Mouse (Mus musculus): ENCODE data around the gene Mmel1.

The Mmel1 gene

DNA sequence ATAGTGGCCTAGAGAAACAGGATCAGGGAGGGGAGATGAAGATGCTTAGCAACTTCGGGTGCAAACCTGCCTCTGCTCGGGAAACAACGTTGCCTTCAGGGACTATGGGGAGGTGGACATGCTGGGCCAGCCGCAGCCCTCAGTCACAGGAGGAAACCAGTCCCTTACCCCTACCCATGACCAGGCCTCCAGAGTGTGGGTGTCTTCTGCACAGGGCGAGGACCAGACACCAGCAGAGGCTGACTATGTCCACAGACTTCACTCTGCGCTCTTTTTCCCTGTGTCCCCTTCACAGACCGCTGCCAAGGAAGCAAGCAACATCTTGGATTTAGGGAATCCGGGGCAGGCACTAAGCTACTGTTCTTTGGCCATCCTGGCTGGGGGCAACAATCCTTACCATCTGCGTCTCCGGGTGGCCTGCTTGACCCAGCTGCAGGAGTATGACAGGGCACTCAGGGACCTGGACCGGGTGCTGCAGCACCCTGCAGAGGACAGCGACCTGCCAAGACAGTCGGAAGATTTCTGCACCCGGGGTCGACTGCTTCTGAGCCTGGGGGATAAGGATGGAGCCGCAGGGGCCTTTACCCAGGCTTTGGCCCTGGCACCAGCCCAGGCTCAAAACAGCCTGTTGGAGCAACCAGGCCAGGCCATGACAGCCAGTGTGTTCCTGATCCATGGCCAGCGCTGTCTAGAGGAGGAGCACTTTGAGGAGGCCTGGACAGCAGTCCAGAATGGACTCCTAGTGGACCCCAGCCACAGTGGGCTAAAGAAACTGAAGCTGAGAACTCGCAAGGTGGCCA lies 4.2 kb upstream of the Mmel1 start:
- no peak for DNase-seq

DNA sequence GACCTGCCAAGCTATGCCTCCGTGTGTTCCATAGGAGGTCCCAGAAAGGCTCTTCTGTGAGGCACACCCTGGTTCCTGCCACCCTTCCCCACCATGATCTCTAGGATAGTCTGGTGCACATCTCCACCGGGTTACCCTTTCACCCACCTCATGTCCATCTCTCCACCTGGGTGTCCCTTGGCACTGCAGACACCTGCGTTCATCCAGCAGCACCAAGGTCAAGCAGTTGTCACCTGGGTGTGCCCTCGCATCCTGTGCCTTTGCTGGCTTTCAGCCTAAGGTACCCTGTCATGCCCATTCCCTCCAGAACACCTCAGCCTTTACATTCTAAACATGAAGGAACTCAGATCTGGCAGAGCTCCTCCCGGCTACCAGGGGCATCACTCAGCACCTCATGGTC lies 3.0 kb upstream of the Mmel1 start:
- DNase-seq = no peak

DNA sequence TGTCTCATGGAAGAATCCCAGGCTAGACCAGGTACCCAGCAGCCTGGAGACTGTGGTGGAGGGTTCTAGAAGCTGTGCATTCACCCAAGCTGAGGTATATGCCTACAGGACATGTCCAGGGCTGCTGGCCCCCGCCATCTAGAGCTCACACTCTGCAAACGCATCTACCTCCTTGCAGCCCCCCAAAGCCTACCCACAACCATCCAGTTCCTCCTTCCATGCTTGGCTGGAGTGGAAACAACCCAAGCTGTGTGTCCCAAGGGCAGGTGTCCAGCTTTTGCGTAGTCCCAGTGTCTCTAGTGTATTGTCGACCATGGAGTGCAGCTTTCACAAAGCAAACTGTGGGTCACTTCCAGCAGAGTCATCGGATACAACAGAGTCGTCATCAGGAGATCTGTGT lies 2.1 kb upstream of the Mmel1 start:
- DNase-seq = no peak

DNA sequence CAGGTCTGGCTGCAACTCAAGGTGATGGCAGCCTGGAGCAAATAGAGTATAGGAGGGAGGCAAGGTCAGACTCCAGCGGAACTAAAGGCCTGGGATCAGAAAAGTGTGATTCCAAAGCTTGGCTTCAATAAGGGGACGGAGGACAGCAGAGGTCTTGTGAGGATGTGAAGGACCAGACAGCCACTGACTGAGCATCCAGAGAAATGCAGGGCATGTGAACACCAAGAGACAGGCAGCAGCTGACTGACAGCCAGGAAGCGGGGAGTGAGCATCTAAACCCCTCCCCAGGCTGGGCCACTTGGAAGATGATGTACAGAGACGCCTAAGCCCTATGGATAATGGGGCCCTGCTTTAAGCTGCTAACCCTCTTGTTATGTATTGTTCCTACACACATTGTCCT lies 1.3 kb downstream of the Mmel1 start:
- DNase-seq = no peak

DNA sequence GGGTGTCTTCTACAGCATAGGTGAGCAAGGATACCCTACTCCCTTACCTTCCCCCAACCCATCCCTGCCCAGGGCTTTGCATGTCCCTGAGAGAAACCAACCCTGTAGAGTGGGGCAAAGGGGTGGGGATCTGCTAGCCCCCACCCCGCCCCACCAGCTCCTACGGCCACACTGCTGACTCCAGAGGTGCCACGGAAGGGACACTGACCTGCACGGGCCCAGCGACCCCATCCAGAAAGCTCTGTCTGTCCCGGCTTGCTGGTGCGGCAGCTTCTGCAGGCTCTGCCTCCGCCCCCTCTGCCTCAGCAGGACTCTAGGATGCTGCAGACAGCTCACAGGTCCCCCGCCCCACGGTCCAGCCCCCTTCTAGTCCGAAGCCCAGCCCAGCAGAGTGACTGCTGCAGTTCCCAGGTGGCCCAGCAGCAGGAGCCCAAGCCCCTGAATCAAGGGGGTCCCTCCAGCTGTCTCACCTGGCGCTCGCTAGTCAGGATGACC lies 2.4 kb downstream of the Mmel1 start:
- peak; percentile 74 for DNase-seq

DNA sequence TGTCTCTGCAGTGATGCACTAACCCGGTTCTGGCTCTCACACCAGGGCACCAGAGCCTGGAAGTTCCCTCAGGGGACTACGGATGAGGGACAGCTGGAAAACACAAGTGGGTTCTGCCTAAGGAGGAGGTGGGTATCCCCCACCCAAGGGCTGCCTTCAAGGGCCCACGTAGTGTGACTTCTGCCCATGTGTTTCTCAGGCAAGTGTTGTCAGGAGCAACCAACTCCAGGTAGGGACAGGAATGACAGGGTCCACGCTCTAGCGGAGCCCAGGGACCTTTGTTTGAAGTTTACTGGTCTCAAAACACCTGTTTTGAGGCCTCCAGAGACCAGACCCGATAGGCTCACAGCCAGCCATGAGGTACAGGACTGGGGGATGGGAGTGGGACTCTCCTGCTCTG lies 3.8 kb downstream of the Mmel1 start:
- DNase-seq = no peak

DNA sequence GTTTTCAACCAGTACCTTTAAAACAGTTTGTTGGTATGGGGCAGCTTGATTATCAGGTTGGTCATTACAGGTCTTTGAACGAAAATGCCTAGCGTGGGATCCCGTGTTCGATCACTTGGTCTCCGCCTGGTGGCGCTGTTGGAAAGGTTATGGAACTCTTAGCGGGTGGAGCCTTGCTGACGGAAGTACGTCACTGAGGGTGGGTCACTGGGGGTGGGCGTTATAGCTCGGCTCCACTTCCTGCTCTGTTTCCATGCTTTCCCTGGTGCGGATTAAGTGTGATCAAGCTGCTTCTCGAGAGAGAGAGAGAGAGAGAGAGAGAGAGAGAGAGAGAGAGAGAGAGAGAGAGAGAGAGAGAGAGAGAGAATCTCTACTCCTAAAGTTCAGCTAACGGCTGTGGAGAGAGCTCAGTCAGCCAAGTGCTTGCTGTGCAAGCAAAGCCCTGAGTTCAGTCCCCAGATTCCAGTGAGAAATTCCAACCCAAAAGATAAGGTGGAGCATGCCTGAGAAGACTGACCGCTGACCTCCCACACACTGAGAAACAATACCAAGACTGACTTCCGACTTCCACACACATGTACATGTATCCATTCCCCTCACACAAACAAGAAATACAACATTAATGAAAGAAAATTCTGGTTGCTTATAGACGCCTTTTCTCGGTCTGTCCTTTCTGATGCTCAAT lies 8.6 kb downstream of the Mmel1 start:
- DNase-seq = peak; percentile 97

DNA sequence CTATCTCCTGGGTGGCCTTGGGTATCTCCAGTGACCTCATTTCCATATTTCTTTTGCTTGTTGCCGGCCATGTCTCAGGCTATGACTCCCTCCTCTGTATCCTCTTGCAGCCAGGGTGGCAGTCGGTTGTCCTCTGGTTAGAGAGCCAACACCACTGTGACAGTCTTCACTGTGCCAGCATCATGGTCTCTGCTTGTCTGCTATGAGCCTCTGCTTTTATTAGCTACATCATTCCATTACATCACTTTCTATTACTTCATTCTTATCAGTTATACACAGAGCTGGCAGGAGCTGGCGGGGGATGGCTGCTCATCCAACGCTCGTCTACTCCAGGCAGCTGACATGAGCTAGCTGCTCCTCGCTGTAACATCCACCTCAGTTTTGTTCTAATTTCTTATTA lies 11.3 kb downstream of the Mmel1 start:
- no peak for DNase-seq

DNA sequence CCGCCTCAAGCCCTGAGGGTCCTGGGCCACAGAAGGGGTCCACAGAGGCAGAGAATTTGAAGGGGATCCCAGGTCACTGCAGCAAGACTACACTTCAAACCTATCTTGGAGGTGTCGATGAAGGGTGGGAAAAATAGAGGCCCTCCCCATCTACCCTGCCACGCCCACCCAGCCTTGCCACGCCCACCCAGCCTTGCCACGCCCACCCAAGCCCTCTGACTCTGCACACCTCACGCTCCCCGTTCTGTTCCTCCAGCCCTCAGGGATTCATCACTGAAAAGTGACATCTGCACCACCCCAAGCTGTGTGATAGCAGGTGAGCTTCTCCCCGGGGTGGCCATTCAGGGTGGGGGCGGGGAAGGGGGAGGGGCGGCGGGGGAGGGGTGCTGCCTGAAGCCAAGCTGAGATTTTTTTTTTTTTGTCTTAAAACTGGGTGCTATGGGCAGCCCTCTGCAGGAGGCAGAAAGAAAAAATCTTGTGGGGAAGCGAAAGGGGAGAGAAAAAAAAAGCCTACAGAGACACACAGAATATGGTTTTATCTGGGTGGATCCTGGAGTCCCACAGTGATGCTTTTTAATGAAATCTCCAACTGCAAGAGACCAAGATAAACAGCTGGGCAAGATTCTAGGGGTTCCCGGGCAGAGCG lies 12.8 kb downstream of the Mmel1 start:
- no peak for DNase-seq

DNA sequence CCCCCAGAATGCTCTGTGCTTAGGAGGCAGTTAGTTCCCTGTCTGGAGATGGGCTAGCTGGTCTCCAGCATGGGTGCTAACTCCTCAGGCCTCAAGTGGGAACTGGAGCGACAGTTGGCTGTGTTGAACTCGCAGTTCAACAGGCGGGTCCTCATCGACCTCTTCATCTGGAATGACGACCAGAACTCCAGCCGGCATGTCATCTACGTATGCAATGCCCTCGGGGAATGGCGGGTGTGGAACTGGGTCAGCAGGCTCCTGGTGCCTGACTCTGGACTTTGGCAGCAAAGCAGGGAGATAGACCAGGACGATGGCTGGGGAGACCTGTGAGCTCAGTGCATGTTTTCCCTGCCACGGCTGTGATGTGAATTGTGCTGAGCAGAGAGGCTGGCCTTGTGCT lies 16.0 kb downstream of the Mmel1 start:
- peak; percentile 60 for DNase-seq

DNA sequence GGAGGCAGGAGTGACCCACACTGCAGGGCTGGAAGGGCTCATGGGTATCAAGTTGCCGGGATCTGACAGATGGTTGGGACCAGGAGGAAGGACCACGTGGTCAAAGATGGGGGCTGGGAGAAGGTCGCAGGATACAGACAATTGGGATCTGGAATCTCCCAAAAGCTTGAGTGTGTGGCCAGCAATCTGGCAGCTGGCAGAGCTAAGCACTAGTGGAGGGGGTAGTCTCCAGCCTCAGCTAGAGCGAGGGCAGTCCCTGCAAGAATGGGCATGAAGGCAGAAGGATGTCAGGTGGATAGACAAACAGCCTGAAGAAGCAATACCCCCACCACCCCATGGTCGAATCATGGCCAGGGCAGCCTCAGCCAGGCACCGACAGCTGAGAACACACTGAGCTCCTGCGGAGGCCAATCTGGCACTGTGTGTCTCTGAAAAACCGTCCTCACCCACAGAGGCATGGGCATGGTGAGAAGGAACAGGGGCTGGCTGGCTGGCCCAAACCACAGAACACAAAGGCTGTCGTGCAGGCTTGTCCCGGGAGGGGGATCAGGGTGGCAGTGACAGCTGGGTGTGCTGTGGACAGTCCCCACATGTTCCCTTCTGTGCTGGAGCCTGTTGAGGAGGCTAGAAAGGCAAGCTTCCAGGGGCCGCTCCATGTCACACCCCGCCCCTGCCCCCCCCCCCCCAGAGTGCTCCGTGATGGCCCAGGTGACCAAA lies 17.6 kb downstream of the Mmel1 start:
- peak; percentile 68 for DNase-seq

DNA sequence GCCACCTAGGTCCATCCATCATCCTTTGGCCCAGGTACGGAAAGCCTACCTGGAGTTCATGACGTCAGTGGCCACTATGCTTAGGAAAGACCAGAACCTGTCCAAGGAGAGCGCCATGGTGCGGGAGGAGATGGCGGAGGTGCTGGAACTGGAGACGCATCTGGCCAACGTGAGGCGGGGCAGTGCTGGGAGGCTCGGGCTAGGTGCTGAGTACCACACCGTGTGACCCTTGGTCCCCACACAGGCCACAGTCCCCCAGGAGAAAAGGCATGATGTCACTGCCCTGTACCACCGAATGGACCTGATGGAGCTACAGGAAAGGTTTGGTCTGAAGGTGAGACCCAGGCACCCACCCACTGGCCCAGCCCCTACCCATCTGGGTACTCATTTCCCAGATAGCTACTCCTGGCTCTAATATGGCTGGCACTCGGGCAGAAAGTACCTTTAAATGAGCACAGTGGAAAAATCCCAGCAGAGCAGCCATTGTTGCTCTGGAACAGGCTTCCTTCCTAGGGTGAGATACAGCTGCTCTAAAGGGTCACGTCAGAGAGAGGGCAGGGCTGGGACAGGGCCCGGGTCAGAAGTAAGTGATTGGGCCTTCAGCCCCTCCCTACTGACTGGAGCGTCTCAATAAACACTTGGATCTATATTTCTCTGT lies 18.3 kb downstream of the Mmel1 start:
- DNase-seq = no peak

DNA sequence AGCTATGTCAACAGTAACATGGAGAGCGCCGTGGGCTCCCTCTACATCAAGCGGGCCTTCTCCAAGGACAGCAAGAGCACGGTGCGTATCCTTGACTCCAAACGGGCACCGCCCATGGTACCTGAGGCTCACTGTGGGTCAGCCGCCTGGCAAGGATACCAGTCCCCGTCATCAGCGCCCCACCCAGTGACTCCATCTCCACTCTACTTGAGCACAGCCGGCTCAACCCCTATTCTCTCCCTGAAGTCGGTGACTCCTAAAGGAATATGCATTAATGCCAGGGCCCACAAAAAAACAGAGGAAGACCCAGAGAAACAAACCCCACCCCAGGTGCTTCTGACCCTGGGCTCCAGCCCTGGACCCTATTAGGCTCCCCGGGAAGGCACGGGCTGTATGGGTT lies 21.5 kb downstream of the Mmel1 start:
- no peak for DNase-seq

DNA sequence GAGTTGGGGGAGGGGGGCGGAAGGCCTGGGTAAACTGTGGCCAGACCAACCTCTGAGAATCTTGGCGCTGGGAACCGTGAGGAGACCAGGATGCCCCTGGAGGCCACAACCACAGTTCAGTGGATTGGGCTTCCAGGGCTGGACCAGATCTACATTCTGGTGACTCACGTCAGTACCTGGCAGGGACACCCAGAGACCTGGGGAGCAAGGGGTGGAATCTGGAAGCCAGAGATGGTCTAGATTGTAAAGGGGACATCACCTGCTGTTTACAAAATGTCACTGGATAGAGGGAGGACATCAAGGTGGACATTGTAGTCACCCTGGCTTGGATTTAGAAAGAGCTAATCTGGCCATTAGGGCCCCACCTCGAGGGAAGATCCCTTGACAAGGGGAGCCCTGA lies 26.2 kb downstream of the Mmel1 start:
- no peak for DNase-seq

DNA sequence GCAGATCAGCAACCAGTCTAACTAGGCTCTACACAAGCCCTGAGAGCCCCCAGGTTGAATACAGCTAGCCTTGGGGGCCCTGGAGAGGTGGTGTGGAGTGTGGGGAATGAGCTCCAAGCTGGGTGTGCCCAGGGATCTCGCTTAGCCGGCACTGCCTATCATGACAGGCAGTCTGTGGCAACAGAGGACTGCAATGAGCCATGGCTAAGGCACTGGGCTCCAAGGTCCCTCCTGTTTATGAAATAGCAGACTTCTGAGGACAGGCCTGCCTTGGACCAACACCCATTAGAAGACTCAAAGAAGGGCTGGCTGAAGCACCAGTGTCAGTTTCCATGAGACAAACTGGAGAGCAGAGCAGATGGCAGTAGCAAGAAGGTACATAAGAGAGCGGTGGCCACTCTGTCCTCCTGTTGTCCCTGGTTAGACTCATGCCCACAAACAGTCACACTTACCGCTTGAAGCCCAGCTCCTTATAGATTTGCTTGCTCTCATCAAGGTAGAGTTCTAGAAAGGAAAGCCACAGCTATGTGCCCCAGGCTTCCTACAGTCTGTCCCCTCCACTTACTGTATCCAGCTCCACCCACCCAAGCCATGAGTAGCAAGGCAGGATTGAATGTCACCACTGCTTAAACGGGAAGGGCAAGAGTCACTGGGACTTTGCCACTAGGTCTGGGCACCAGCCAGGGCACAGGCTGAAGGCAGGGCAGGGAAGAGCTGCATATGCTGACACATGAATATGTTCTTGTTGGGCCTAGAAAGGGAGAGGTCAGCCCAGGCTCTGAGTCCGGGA lies 28.5 kb downstream of the Mmel1 start:
- no peak for DNase-seq

DNA sequence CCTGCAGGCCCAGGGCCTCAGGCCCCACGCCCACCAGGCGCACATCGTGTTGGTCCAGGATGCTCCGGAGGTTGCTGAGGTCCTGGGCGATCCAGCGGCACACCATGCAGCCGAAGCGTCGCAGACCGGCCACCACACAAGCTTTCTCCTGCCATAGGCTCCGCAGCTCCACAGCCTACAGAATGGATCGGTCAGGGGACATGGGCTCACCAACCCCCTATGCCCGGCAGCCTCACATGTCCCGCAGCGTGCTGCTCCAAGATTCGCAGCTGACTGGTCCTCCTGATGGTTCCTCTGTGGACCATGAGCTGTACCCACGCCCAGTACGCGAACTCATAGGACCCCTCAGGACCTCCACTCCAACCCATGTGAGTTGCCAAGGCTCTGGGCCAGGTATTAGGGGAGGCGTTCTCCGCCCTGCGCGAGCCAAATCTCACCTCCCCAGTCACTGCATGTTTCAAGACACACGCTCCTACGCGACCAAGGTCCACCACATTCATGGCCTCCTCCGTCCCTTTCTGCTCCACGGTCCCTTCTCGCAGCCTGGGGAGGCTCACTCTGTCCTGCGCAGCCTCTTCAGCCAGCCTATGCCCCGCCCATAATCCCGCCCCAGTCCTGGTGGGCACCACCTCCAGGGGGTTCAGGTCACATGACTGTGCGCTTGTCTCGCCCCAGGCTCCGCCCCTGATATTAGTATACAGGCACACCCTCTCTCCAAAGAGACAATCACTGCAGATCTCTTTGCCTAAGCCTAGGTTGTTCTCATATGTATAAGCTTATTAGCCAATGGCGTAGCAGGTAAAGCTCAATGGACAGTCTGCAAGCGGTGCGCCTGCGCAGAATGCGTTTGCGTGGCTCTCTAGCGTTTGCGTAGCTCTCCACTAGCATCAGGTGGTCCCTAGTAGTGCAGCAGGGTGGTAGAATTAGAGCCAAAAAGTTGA lies 29.4 kb downstream of the Mmel1 start, which contains the start of gene Fam213b:
TSS of gene Fam213b (minus strand) at position 630 of the 941 bp plus-strand sequence.
- DNase-seq = peak; percentile 94

DNA sequence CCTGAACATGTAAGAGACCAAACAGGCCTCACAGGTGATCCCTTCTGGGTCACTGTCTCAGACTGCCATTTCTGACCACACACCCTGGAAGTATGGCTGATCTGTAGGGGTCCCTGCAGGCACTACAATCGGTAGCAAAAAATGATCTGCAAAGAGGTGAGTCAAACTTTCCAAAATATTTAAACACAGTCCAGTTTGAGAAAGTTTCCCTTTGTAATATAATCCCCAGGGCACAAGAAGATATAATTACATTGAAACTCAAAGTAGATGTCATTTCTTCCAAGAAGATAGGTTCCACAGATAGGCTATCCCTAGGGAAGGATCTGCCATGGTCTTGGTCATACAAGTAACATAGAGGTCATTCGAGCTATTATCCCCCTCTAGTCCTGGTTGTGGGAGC lies 33.0 kb downstream of the Mmel1 start:
- DNase-seq = no peak

DNA sequence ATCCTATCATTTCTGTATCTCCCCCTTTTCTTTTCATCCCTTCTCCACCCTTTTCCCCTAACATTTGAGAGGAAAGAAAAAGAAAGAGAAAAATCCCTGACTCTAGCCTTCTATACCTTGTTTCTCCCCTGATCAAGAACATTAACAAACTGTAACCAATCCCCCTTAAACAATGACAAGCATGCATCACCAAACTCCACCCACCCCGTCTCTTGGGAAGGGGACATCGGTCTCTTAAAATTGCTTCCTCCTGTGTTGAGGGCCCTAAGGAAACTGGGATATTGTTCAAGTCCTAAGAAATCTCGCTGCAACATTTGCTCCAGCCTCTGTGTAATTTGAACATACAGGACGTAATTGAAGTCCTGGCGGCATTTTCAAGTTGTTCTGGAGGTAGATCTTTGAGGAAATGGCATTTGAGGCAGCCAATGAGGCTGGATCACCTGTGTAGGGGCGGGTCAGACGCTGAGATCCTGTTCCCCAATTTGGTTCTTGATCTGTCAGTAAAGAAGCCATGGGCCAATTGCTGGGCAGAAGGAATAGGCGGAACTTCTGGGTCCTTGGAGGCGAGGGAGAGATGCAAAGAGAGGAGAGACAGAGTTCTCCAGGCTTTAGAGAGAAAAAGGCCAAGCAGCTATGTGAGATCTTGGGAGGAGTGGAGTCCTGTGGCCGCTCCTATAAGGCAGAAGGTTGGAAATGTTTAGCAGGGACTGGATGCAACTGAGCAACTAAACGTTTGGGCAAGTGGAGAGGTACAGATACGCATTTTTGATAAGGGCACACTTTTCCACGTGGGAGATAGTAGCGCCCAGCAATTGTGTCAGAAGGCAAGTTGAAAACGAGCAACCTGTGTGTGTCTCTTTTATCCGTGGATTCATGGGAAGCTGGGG lies 35.0 kb downstream of the Mmel1 start:
- DNase-seq = peak; percentile 91

DNA sequence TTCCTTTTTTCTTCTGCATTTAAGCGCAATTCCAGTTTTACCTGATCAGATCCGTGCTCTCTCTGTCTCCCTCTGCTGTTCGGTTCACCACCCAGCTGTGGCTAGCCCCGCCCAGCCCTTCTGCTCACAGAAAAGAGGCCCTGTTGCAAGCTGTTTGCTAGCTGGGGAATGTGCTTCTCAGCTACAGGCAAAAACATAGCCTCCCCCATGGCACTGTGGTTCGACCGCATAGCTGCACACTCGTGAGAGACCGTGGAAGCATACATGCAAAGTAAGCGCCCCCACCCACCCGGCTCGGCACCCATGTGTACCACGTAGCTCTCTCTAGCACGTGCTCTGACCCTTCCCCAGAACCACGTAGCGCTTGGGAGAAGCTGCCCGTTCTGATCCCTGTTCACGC lies 38.4 kb downstream of the Mmel1 start:
- DNase-seq = peak; percentile 83

DNA sequence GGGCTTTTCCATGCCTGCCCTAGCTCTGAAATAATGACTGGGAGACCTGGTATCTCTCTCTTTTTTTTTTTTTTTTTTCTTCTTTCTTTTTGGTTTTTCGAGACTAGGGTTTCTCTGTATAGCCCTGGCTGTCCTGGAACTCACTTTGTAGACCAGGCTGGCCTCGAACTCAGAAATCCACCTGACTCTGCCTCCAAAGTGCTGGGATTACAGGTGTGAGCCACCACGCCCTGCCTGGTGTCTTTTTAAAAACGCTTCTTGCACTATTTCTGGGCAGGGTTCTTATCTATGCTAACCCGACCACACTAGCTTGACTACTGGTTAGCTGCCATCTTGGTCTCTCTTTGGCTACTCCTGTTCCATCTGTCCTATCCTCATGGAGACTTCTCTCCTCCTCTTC lies 39.1 kb downstream of the Mmel1 start:
- no peak for DNase-seq

Measured in retina, postnatal 1 day (tissue).